Mouse (Mus musculus): ENCODE data around the gene 1700020N15Rik. TPM values are rescaled to one million over a fixed set of nuclear protein-coding genes. Genes with fewer than 3 reads are reported as not detected.
"Not testable (repeated sequence)": the region's sequence is repeated elsewhere in the genome, so short reads cannot be mapped to it uniquely, and the experiment has no call there.

1700020N15Rik gene
- polyA plus RNA-seq (2014; fragmentation: Nextera tagmentation; extraction: Ambion mirVana), result not detected in 2 replicates

GRCm38 (mm10) chrX:69945000-69945399 lies at the start of gene 1700020N15Rik:
Gene 1700020N15Rik, plus strand, starts transcription at chrX:69945300.
- ATAC-seq (ENCODE audit: insufficient number of reproducible peaks, insufficient read depth, low FRiP score, low read depth); H3K4me1 ChIP-seq (ENCODE audit: control insufficient read depth in 2 of 2, insufficient read depth in 2 of 2, low read length in 2 of 2); H3K36me3 ChIP-seq (ENCODE audit: control insufficient read depth, insufficient read depth, low read length); H3K4me3 ChIP-seq (ENCODE audit: control insufficient read depth in 1 of 2, insufficient read depth in 1 of 2, low read depth in 1 of 2, low read length in 2 of 2); H3K4me2 ChIP-seq (ENCODE audit: low read length); H3K27me3 ChIP-seq (ENCODE audit: control insufficient read depth, insufficient read depth, low read length); H3K9ac ChIP-seq (ENCODE audit: low read length); H3K9me3 ChIP-seq (ENCODE audit: control insufficient read depth, low read length); H3K27ac ChIP-seq (replicated peaks in 1 of 2; ENCODE audit: control insufficient read depth in 1 of 2, insufficient read depth in 1 of 2, low read depth in 2 of 2, low read length in 2 of 2): not testable (repeated sequence)
- WGBS, result 60% methylated on average over 4 of the region's 5 CpGs

DNA sequence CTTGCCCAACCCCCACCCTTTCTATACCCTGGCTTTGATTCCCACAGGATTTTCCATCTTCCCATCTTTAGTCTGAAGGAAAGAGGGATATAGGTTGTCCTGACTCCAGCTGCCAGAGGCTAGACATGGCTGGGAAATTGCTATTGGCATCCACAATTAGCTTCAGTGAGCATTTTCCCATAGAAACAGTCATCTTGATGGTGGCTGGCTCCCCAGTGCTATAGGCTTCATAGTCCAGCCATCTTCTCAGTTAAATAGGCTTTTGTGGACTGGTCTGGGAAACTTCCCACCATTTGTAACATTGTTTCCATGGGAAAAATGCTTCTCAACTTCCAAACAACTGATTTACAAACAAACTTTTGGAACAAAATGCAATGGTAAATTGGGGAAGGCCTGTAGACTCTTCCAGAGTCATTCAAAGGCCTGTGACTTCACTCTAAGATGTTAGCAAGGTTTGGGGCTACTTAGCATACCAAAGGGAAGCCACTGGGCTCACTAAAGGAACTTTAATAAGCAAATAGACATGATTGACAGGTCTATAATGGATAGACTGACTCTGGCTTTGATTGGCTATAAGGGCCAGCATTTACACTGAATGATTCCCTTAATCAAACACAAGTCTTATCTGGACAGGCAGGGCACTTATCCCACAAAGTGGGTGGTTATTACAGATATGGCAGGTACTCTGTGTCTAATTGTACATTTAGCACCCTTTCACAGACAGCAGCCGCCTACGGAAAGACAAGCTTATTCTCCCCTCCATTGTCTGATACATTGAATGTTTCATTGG lies 31.9 kb downstream of the 1700020N15Rik start:
- no peak overlapping the region for H3K9ac ChIP-seq (ENCODE audit: low read length)
- ATAC-seq (ENCODE audit: insufficient number of reproducible peaks, insufficient read depth, low FRiP score, low read depth), result no peak
- no peaks in the 10 kb centered on the region for H3K27me3 ChIP-seq (ENCODE audit: control insufficient read depth, insufficient read depth, low read length)
- no peaks in the 10 kb centered on the region for H3K4me1 ChIP-seq (ENCODE audit: control insufficient read depth in 2 of 2, insufficient read depth in 2 of 2, low read length in 2 of 2)
- no peaks in the 10 kb centered on the region for H3K36me3 ChIP-seq (ENCODE audit: control insufficient read depth, insufficient read depth, low read length)
- H3K9me3 ChIP-seq (ENCODE audit: control insufficient read depth, low read length), result no peaks in the 10 kb centered on the region
- H3K27ac ChIP-seq (replicated peaks in 1 of 2; ENCODE audit: control insufficient read depth in 1 of 2, insufficient read depth in 1 of 2, low read depth in 2 of 2, low read length in 2 of 2), result no peak overlapping the region
- H3K4me2 ChIP-seq (ENCODE audit: low read length), result no peak overlapping the region
- WGBS, result 84% methylated on average over 2 of the region's 2 CpGs
- no peak overlapping the region for H3K4me3 ChIP-seq (ENCODE audit: control insufficient read depth in 1 of 2, insufficient read depth in 1 of 2, low read depth in 1 of 2, low read length in 2 of 2)
